Mouse (Mus musculus) forebrain, embryonic 12.5 days (tissue): ENCODE measurements around the gene Psapl1. TPM values are rescaled to one million over a fixed set of nuclear protein-coding genes. Genes with fewer than 3 reads are reported as not detected.
"Not testable (repeated sequence)": the region's sequence is repeated elsewhere in the genome, so short reads cannot be mapped to it uniquely, and the experiment has no call there.

Source experiments
- ATAC-seq: fragments of 200-750 bp; cut with Nextera tagmentation; 2 replicates; pipeline ENCODE4 v1.8.0; 2017; ENCODE audit warnings: moderate TSS enrichment; ENCODE audit not compliant: low FRiP score
- H3K27ac ChIP-seq: fragments of 300-500 bp; sonication (generic); 2 replicates; pipeline ENCODE4 v1.5.1; 2016; ENCODE audit warnings: mild to moderate bottlenecking
- H3K27me3 ChIP-seq: fragments of 300-500 bp; sonication (generic); 2 replicates; pipeline ENCODE4 v1.6.1; 2016; ENCODE audit warnings: mild to moderate bottlenecking
- H3K36me3 ChIP-seq: fragments of 300-500 bp; sonication (generic); replicated peaks from 2 replicates; pipeline ENCODE4 v1.6.1; 2016; ENCODE audit warnings: mild to moderate bottlenecking
- H3K4me1 ChIP-seq: fragments of 300-500 bp; sonication (generic); 2 replicates; pipeline ENCODE4 v1.6.1; 2016
- H3K4me2 ChIP-seq: fragments of 300-500 bp; sonication (generic); 2 replicates; pipeline ENCODE4 v1.6.1; 2016; ENCODE audit warnings: mild to moderate bottlenecking, moderate library complexity
- H3K4me3 ChIP-seq: fragments of 300-500 bp; sonication (generic); replicated peaks from 2 replicates; pipeline ENCODE4 v1.5.1; 2016; ENCODE audit warnings: mild to moderate bottlenecking
- H3K9ac ChIP-seq: fragments of 300-500 bp; sonication (generic); 2 replicates; pipeline ENCODE4 v1.6.1; 2016; ENCODE audit warnings: mild to moderate bottlenecking
- H3K9me3 ChIP-seq: fragments of 300-500 bp; sonication (generic); 2 replicates; pipeline ENCODE4 v1.6.1; 2016
- WGBS: fragments of 180-500 bp; shearing (Covaris S2); methylation state at CpG from one replicate; pipeline ENCODE4 v1.1.7; 2016; 5-methylcytosine and 5-hydroxymethylcytosine counted together
- polyA plus RNA-seq: library from polyadenylated mRNA; unstranded; fragments of >200 nt; fragmentation: Nextera tagmentation; extraction: Ambion mirVana; gene quantifications from 2 replicates; pipeline ENCODE4 v1.2.1, GENCODE M21; 2016

Gene Psapl1
- polyA plus RNA-seq, 1 experiment from 2014 or later = 0.09 TPM

- no peaks in the 10 kb centered on the region for H3K36me3 ChIP-seq
- WGBS = 86% methylated on average over 10 of the region's 10 CpGs
- H3K4me3 ChIP-seq = no peak overlapping the region
- no peak overlapping the region for H3K27ac ChIP-seq
- peaks cover 5% of the 10 kb centered on the region; the same call in 1 of the 2 replicates for H3K9me3 ChIP-seq
- ATAC-seq = no peak
- H3K9ac ChIP-seq = no peak overlapping the region
- no peak overlapping the region for H3K4me2 ChIP-seq
- no peaks in the 10 kb centered on the region for H3K27me3 ChIP-seq
- peaks cover 8% of the 10 kb centered on the region; the same call in 1 of the 2 replicates for H3K4me1 ChIP-seq
Observed at GRCm38 (mm10) chr5:36213310-36213709, 9.5 kb downstream of the Psapl1 start.

GRCm38 (mm10) chr5:36220105-36220504 lies 16.3 kb downstream of the Psapl1 start:
- Histone ChIP-seq H3K9me3 (0 out of 2 replicates have a peak, but pooled peaks cover 5% of the 10 kb centered on the region), H3K36me3 (no peaks in the 10 kb centered on the region), H3K9ac (no peak overlapping the region), H3K4me1 (peaks cover 23% of the 10 kb centered on the region), H3K27ac (no peak overlapping the region), H3K4me3 (no peak overlapping the region), H3K4me2 (no peak overlapping the region), H3K27me3 (no peaks in the 10 kb centered on the region)
- 85% methylated on average over 4 of the region's 4 CpGs for WGBS
- no peak for ATAC-seq

- Histone ChIP-seq H3K4me2 (no peak overlapping the region), H3K9me3 (0 out of 2 replicates have a peak, but pooled peaks cover 5% of the 10 kb centered on the region), H3K4me3 (no peak overlapping the region), H3K27me3 (no peaks in the 10 kb centered on the region), H3K27ac (no peak overlapping the region), H3K36me3 (no peaks in the 10 kb centered on the region), H3K9ac (no peak overlapping the region), H3K4me1 (peaks cover 23% of the 10 kb centered on the region)
- 51% methylated on average over 6 of the region's 6 CpGs for WGBS
- ATAC-seq = no peak
Observed at GRCm38 (mm10) chr5:36220626-36221025, 16.8 kb downstream of the Psapl1 start.

GRCm38 (mm10) chr5:36223787-36224186 lies 20.0 kb downstream of the Psapl1 start:
- peaks cover 51% of the 10 kb centered on the region for H3K4me1 ChIP-seq
- 58% methylated on average over 6 of the region's 6 CpGs for WGBS
- no peak overlapping the region for H3K9ac ChIP-seq
- H3K36me3 ChIP-seq = no peaks in the 10 kb centered on the region
- no peak for ATAC-seq
- H3K27ac ChIP-seq = no peak overlapping the region
- H3K4me2 ChIP-seq = no peak overlapping the region
- no peak overlapping the region for H3K4me3 ChIP-seq
- H3K27me3 ChIP-seq = no peaks in the 10 kb centered on the region
- H3K9me3 ChIP-seq = no peaks in the 10 kb centered on the region

- no peak overlapping the region for H3K4me3 ChIP-seq
- ATAC-seq = no peak
- no peak overlapping the region for H3K9ac ChIP-seq
- 86% methylated on average over 7 of the region's 7 CpGs for WGBS
- H3K27ac ChIP-seq = 0 out of 2 replicates have a peak overlapping the region, but pooled peaks have one; percentile 50
- no peaks in the 10 kb centered on the region for H3K9me3 ChIP-seq
- no peaks in the 10 kb centered on the region for H3K36me3 ChIP-seq
- H3K4me1 ChIP-seq = peaks cover 62% of the 10 kb centered on the region
- H3K27me3 ChIP-seq = no peaks in the 10 kb centered on the region
- no peak overlapping the region for H3K4me2 ChIP-seq
Observed at GRCm38 (mm10) chr5:36225855-36226254, 22.0 kb downstream of the Psapl1 start.

- WGBS = 81% methylated on average over 11 of the region's 11 CpGs
- Histone ChIP-seq H3K27ac (0 out of 2 replicates have a peak overlapping the region, but pooled peaks have one; percentile 50), H3K4me1 (peaks cover 58% of the 10 kb centered on the region)
Observed at GRCm38 (mm10) chr5:36226296-36226695, 22.5 kb downstream of the Psapl1 start.

GRCm38 (mm10) chr5:36228405-36229370 lies 24.9 kb downstream of the Psapl1 start:
- Histone ChIP-seq H3K4me1 (peaks cover 53% of the 10 kb centered on the region), H3K36me3 (no peaks in the 10 kb centered on the region), H3K4me2 (peak overlapping the region; percentile 19; the same call in 1 of the 2 replicates), H3K27me3 (no peaks in the 10 kb centered on the region), H3K4me3 (no peak overlapping the region), H3K27ac (peak overlapping the region; percentile 66), H3K9me3 (no peaks in the 10 kb centered on the region), H3K9ac (peak overlapping the region; percentile 1; the same call in 1 of the 2 replicates)
- peak; percentile 59 for ATAC-seq
- 33% methylated on average over 23 of the region's 23 CpGs for WGBS

More at GRCm38 (mm10) chr5:36226296-36226695, 22.5 kb downstream of the Psapl1 start:
- H3K9me3 ChIP-seq = no peaks in the 10 kb centered on the region
- H3K4me2 ChIP-seq = no peak overlapping the region
- no peak overlapping the region for H3K4me3 ChIP-seq
- H3K36me3 ChIP-seq = no peaks in the 10 kb centered on the region
- no peak for ATAC-seq
- H3K9ac ChIP-seq = no peak overlapping the region
- H3K27me3 ChIP-seq = no peaks in the 10 kb centered on the region

GRCm38 (mm10) chr5:36230301-36230780 lies 26.5 kb downstream of the Psapl1 start:
- Histone ChIP-seq H3K36me3 (no peaks in the 10 kb centered on the region), H3K27me3 (no peaks in the 10 kb centered on the region), H3K4me3 (no peak overlapping the region), H3K4me1 (peaks cover 45% of the 10 kb centered on the region), H3K27ac (peak overlapping the region; percentile 59), H3K9ac (no peak overlapping the region), H3K4me2 (no peak overlapping the region), H3K9me3 (no peaks in the 10 kb centered on the region)
- WGBS = 62% methylated on average over 9 of the region's 9 CpGs
- ATAC-seq = peak; percentile 59

- H3K9me3 ChIP-seq, H3K27ac ChIP-seq, ATAC-seq, H3K9ac ChIP-seq, H3K4me2 ChIP-seq, H3K4me1 ChIP-seq, H3K4me3 ChIP-seq, H3K36me3 ChIP-seq, H3K27me3 ChIP-seq: not testable (repeated sequence)
- WGBS = 93% methylated on average over 8 of the region's 10 CpGs
Observed at GRCm38 (mm10) chr5:36237526-36237925, 33.7 kb downstream of the Psapl1 start.

GRCm38 (mm10) chr5:36248022-36248421 lies 44.2 kb downstream of the Psapl1 start:
- Histone ChIP-seq H3K9ac (no peak overlapping the region), H3K27ac (no peak overlapping the region), H3K4me1 (peaks cover 4% of the 10 kb centered on the region; the same call in 1 of the 2 replicates), H3K4me2 (no peak overlapping the region), H3K27me3 (no peaks in the 10 kb centered on the region), H3K36me3 (no peaks in the 10 kb centered on the region), H3K9me3 (no peaks in the 10 kb centered on the region), H3K4me3 (no peak overlapping the region)
- ATAC-seq = no peak
- 91% methylated on average over 3 of the region's 3 CpGs for WGBS

GRCm38 (mm10) chr5:36252746-36253504 lies 49.1 kb downstream of the Psapl1 start:
- Histone ChIP-seq H3K4me3 (no peak overlapping the region), H3K36me3 (no peaks in the 10 kb centered on the region), H3K4me2 (no peak overlapping the region), H3K9ac (no peak overlapping the region), H3K27me3 (no peaks in the 10 kb centered on the region), H3K27ac (no peak overlapping the region), H3K9me3 (no peaks in the 10 kb centered on the region), H3K4me1 (peaks cover 4% of the 10 kb centered on the region; the same call in 1 of the 2 replicates)
- WGBS = 92% methylated on average over 17 of the region's 17 CpGs
- no peak for ATAC-seq
